Mouse (Mus musculus): Measurements from ENCODE around the gene Zfp367. TPM values are rescaled to one million over a fixed set of nuclear protein-coding genes. Genes with fewer than 3 reads are reported as not detected.

Zfp367 gene
- total and polyA plus RNA-seq, 3 experiments, result 12.6 to 33.7 (median 23.8) TPM

GRCm38 (mm10) chr13:64163147-64163715 is 10.2 kb upstream of the Zfp367 start:
- Histone ChIP-seq H3K4me3 (replicated peaks in 1 of 3; ENCODE audit: low read depth in 2 of 3, low read length in 2 of 3, poor library complexity in 1 of 3) (no peak overlapping the region), H3K36me3 (replicated peaks in 1 of 2; ENCODE audit: control insufficient read depth in 1 of 2, insufficient read depth in 1 of 2, low read length in 1 of 2) (no peaks in the 10 kb centered on the region), H3K9me3 (replicated peaks; ENCODE audit: low read length) (no peaks in the 10 kb centered on the region), H3K27ac (ENCODE audit: insufficient read depth, low read depth) (no peak overlapping the region), H3K4me1 (ENCODE audit: control insufficient read depth in 1 of 2, insufficient read depth in 2 of 2) (peaks cover 0 to 14% of the 10 kb centered on the region in 2 experiments; a peak in 2 of 4 replicates), H3K27me3 (replicated peaks) (peaks cover 15% of the 10 kb centered on the region), H3K9ac (ENCODE audit: insufficient read depth, low read depth) (no peak overlapping the region), H3K79me2 (replicated peaks; ENCODE audit: control insufficient read depth, extremely low read depth, insufficient read depth, poor library complexity, severe bottlenecking) (no peaks in the 10 kb centered on the region), H3K4me2 (ENCODE audit: insufficient read depth, low read depth, poor library complexity, severe bottlenecking) (no peak overlapping the region)
- no peak for TF ChIP-seq MXI1 (IDR thresholded peaks at IDR 0.05; ENCODE audit: low read depth, low read length)
- no peak for TF ChIP-seq RCOR1 (conservative IDR thresholded peaks at IDR 0.05; ENCODE audit: low read depth, low read length)
- TF ChIP-seq SMC3 (IDR thresholded peaks at IDR 0.05; ENCODE audit: low read depth, low read length), result no peak
- no peak for TF ChIP-seq E2F4 (IDR thresholded peaks at IDR 0.05; ENCODE audit: insufficient replicate concordance, low read depth, low read length)
- TF ChIP-seq ELF1 (IDR thresholded peaks at IDR 0.05; ENCODE audit: low read depth, low read length), result no peak
- no peak for TF ChIP-seq PAX5 (IDR thresholded peaks at IDR 0.05; ENCODE audit: low read length)
- TF ChIP-seq CTCF (conservative IDR thresholded peaks at IDR 0.05 in 1 of 2, IDR thresholded peaks at IDR 0.05 in 1 of 2; ENCODE audit: low read depth in 2 of 2, low read length in 2 of 2), result no peak
- no peak for TF ChIP-seq ZMIZ1 (IDR thresholded peaks at IDR 0.05; ENCODE audit: low read depth, low read length)
- TF ChIP-seq CHD2 (IDR thresholded peaks at IDR 0.05; ENCODE audit: low read length), result no peak
- no peak for TF ChIP-seq GABPA (IDR thresholded peaks at IDR 0.05; ENCODE audit: insufficient replicate concordance, low read depth, low read length)
- TF ChIP-seq BHLHE40 (IDR thresholded peaks at IDR 0.05; ENCODE audit: low read depth, low read length), result no peak
- TF ChIP-seq NRF1 (IDR thresholded peaks at IDR 0.05; ENCODE audit: low read depth, low read length), result no peak
- in situ Hi-C loops (cut with MboI; ENCODE audit: low pct_ligation_motif_present, low pct_unique_long_range_greater_than_20kb, low sequenced_read_pairs), result no loop called here
- no peak for DNase-seq (ENCODE audit: extremely low read depth)
- dilution Hi-C loops (cut with MboI; ENCODE audit: extremely low pct_ligation_motif_present, extremely low pct_unique_long_range_greater_than_20kb, low sequenced_read_pairs), result no loop called here

- dilution Hi-C loops (cut with MboI; ENCODE audit: extremely low pct_ligation_motif_present, extremely low pct_unique_long_range_greater_than_20kb, low sequenced_read_pairs) (no loop called here), in situ Hi-C loops (cut with MboI; ENCODE audit: low pct_ligation_motif_present, low pct_unique_long_range_greater_than_20kb, low sequenced_read_pairs) (no loop called here)
- Histone ChIP-seq H3K79me2 (replicated peaks; ENCODE audit: control insufficient read depth, extremely low read depth, insufficient read depth, poor library complexity, severe bottlenecking) (no peaks in the 10 kb centered on the region), H3K4me2 (ENCODE audit: insufficient read depth, low read depth, poor library complexity, severe bottlenecking) (peak overlapping the region; percentile 50), H3K9me3 (replicated peaks; ENCODE audit: low read length) (no peaks in the 10 kb centered on the region), H3K4me1 (ENCODE audit: control insufficient read depth in 1 of 2, insufficient read depth in 2 of 2) (peaks cover 0 to 14% of the 10 kb centered on the region in 2 experiments; a peak in 2 of 4 replicates), H3K36me3 (replicated peaks in 1 of 2; ENCODE audit: control insufficient read depth in 1 of 2, insufficient read depth in 1 of 2, low read length in 1 of 2) (no peaks in the 10 kb centered on the region), H3K27me3 (replicated peaks) (peaks cover 20% of the 10 kb centered on the region), H3K9ac (ENCODE audit: insufficient read depth, low read depth) (peak overlapping the region; percentile 69; the same call in 1 of the 2 replicates), H3K4me3 (replicated peaks in 1 of 3; ENCODE audit: low read depth in 2 of 3, low read length in 2 of 3, poor library complexity in 1 of 3) (peak overlapping the region; percentile 45 to 83 (median 71)), H3K27ac (ENCODE audit: insufficient read depth, low read depth) (no peak overlapping the region)
- no peak for DNase-seq (ENCODE audit: extremely low read depth)
- TF ChIP-seq TBP (conservative IDR thresholded peaks at IDR 0.05; ENCODE audit: low read depth, low read length), result no peak
- no peak for TF ChIP-seq MAFK (IDR thresholded peaks at IDR 0.05; ENCODE audit: insufficient replicate concordance, low read length)
- TF ChIP-seq POLR2AphosphoS2 (IDR thresholded peaks at IDR 0.05; ENCODE audit: low read depth, low read length), result no peak
- TF ChIP-seq MXI1 (IDR thresholded peaks at IDR 0.05; ENCODE audit: low read depth, low read length), result no peak
- no peak for TF ChIP-seq HCFC1 (IDR thresholded peaks at IDR 0.05; ENCODE audit: low read depth, low read length)
- no peak for TF ChIP-seq JUND (conservative IDR thresholded peaks at IDR 0.05; ENCODE audit: low read depth, low read length)
- TF ChIP-seq ETS1 (conservative IDR thresholded peaks at IDR 0.05; ENCODE audit: low read depth, low read length), result no peak
- TF ChIP-seq ZNF384 (IDR thresholded peaks at IDR 0.05; ENCODE audit: low read depth, low read length), result no peak
- no peak for TF ChIP-seq NRF1 (IDR thresholded peaks at IDR 0.05; ENCODE audit: low read depth, low read length)
- no peak for TF ChIP-seq CTCF (conservative IDR thresholded peaks at IDR 0.05 in 1 of 2, IDR thresholded peaks at IDR 0.05 in 1 of 2; ENCODE audit: low read depth in 2 of 2, low read length in 2 of 2)
- no peak for TF ChIP-seq RAD21 (IDR thresholded peaks at IDR 0.05; ENCODE audit: low read depth, low read length)
- TF ChIP-seq ZC3H11A (IDR thresholded peaks at IDR 0.05; ENCODE audit: low read depth, low read length), result no peak
- TF ChIP-seq MAX (IDR thresholded peaks at IDR 0.05; ENCODE audit: low read length), result no peak
- TF ChIP-seq JUN (IDR thresholded peaks at IDR 0.05; ENCODE audit: insufficient read depth, low read depth, low read length), result no peak
- TF ChIP-seq IRF4 (IDR thresholded peaks at IDR 0.05; ENCODE audit: low read depth, low read length), result no peak
- TF ChIP-seq MEF2A (IDR thresholded peaks at IDR 0.05; ENCODE audit: borderline replicate concordance, low read depth, low read length), result no peak
- TF ChIP-seq POLR2A (IDR thresholded peaks at IDR 0.05; ENCODE audit: low read depth, low read length), result no peak
- no peak for TF ChIP-seq ZMIZ1 (IDR thresholded peaks at IDR 0.05; ENCODE audit: low read depth, low read length)
- no peak for TF ChIP-seq BHLHE40 (IDR thresholded peaks at IDR 0.05; ENCODE audit: low read depth, low read length)
These were observed 9.6 kb upstream of the Zfp367 start for GRCm38 (mm10) chr13:64162626-64163025.
